Mouse (Mus musculus): Measurements from ENCODE around the gene Lmo4.

Lmo4 gene

GRCm38 (mm10) chr3:144203259-144203987 lies 1.6 kb downstream of the Lmo4 start:
- no peak for DNase-seq (ENCODE audit: low read depth)

GRCm38 (mm10) chr3:144202574-144203258 lies 2.3 kb downstream of the Lmo4 start:
- no peak for DNase-seq (ENCODE audit: low read depth)

GRCm38 (mm10) chr3:144201794-144202573 lies 3.0 kb downstream of the Lmo4 start:
- no peak for DNase-seq (ENCODE audit: low read depth)

GRCm38 (mm10) chr3:144185327-144186152 lies 19.5 kb downstream of the Lmo4 start:
- no peak for DNase-seq (ENCODE audit: low read depth)

GRCm38 (mm10) chr3:144184918-144185317 lies 20.1 kb downstream of the Lmo4 start:
- DNase-seq (ENCODE audit: low read depth), result no peak

GRCm38 (mm10) chr3:144182229-144182628 lies 22.8 kb downstream of the Lmo4 start:
- DNase-seq (ENCODE audit: low read depth), result no peak

GRCm38 (mm10) chr3:144178937-144179336 lies 26.1 kb downstream of the Lmo4 start:
- no peak for DNase-seq (ENCODE audit: low read depth)

GRCm38 (mm10) chr3:144173866-144174588 lies 31.0 kb downstream of the Lmo4 start:
- DNase-seq (ENCODE audit: low read depth), result no peak

- no peak for DNase-seq (ENCODE audit: low read depth)
These were observed 31.9 kb downstream of the Lmo4 start for GRCm38 (mm10) chr3:144173138-144173537.

- no peak for DNase-seq (ENCODE audit: low read depth)
These were observed 33.3 kb downstream of the Lmo4 start for GRCm38 (mm10) chr3:144171749-144172148.

- no peak for DNase-seq (ENCODE audit: low read depth)
These were observed 34.5 kb downstream of the Lmo4 start for GRCm38 (mm10) chr3:144170539-144170938.

GRCm38 (mm10) chr3:144166439-144167155 lies 38.4 kb downstream of the Lmo4 start:
- DNase-seq (ENCODE audit: low read depth), result no peak

GRCm38 (mm10) chr3:144165439-144165838 lies 39.6 kb downstream of the Lmo4 start:
- DNase-seq (ENCODE audit: low read depth), result no peak

GRCm38 (mm10) chr3:144164665-144165385 lies 40.2 kb downstream of the Lmo4 start:
- no peak for DNase-seq (ENCODE audit: low read depth)

GRCm38 (mm10) chr3:144163718-144164117 lies 41.3 kb downstream of the Lmo4 start:
- DNase-seq (ENCODE audit: low read depth), result no peak

GRCm38 (mm10) chr3:144162156-144162555 lies 42.9 kb downstream of the Lmo4 start:
- no peak for DNase-seq (ENCODE audit: low read depth)

- DNase-seq (ENCODE audit: low read depth), result no peak
These were observed 43.8 kb downstream of the Lmo4 start for GRCm38 (mm10) chr3:144161261-144161660.

- DNase-seq (ENCODE audit: low read depth), result no peak
These were observed 49.3 kb downstream of the Lmo4 start for GRCm38 (mm10) chr3:144155746-144156145.

GRCm38 (mm10) chr3:144153395-144153794 lies 51.6 kb downstream of the Lmo4 start:
- no peak for DNase-seq (ENCODE audit: low read depth)

GRCm38 (mm10) chr3:144151001-144151400 lies 54.0 kb downstream of the Lmo4 start:
- no peak for DNase-seq (ENCODE audit: low read depth)
